In genomic region chrX:77533922-77534321, GRCm38 (mm10) we compare ENCODE assay signal across 12 mouse cellular contexts. TPM values are rescaled to one million over a fixed set of nuclear protein-coding genes. Genes with fewer than 3 reads are reported as not detected.
A peak's percentile ranks its signal among the peaks of the same experiment; 100 is the strongest.
DNase-seq lines count a peak whose midpoint lies in the region; ATAC-seq and TF ChIP-seq lines count a peak whose summit lies in the region.
"Had no signal": no experiment of that assay in that cellular context is flagged by ENCODE, and none has a peak within 500 bp of the region (broad histone marks: within the 10 kb centered on the region; RNA-seq: fewer than 3 reads in every experiment).

No protein-coding gene starts in this region.

- no peak for TF ChIP-seq POLR2A in thymus, adult 2 months (IDR thresholded peaks at IDR 0.05; ENCODE audit: control insufficient read depth, extremely low read depth, insufficient read depth, low read length, poor library complexity)

- no peaks in the 10 kb centered on the region for H3K27me3 ChIP-seq in thymus, adult 2 months (ENCODE audit: control insufficient read depth, insufficient read depth, low read length)
- H3K27me3 ChIP-seq in hindbrain, embryonic 14.5 days (ENCODE audit: control insufficient read depth, insufficient read depth, low read length) = no peaks in the 10 kb centered on the region
- H3K27me3 ChIP-seq: hindbrain, embryonic 15.5 days had no signal

- H3K36me3 ChIP-seq in thymus, adult 2 months (ENCODE audit: control insufficient read depth, insufficient read depth, low read length) = no peaks in the 10 kb centered on the region
- no peaks in the 10 kb centered on the region for H3K36me3 ChIP-seq in hindbrain, embryonic 14.5 days (replicated peaks; ENCODE audit: control insufficient read depth, insufficient read depth)
- H3K36me3 ChIP-seq: hindbrain, embryonic 15.5 days had no signal

- no peak for TF ChIP-seq CTCF in thymus, adult 2 months (IDR thresholded peaks at IDR 0.05; ENCODE audit: borderline replicate concordance, control insufficient read depth, extremely low read depth, insufficient read depth, low read length, poor library complexity)

- DNase-seq in frontal cortex, postnatal 14 days (ENCODE audit: low spot score in 2 of 2) = no peak
- no peak for DNase-seq in thymus, adult 2 months
- no peak for DNase-seq in thymus, adult 18-20 months
- DNase-seq in hindbrain, embryonic 14.5 days (ENCODE audit: low spot score) = no peak
- DNase-seq in natural killer cell, adult 2 months (ENCODE audit: low spot score in 2 of 2) = no peak
- no peak for DNase-seq in ovary, postnatal 36 days (ENCODE audit: low spot score)
- DNase-seq: retina, postnatal 1 day had no signal

- peak; percentile 57; the same call in 1 of the 2 replicates for ATAC-seq in frontal cortex, adult (ENCODE audit: low TSS enrichment)
- ATAC-seq in granulocyte monocyte progenitor cell, adult 5-6 weeks (replicated peaks; ENCODE audit: poor library complexity, severe bottlenecking) = peak; percentile 93
- no peak for ATAC-seq in hindbrain, embryonic 14.5 days (ENCODE audit: low FRiP score)

- no peak overlapping the region for H3K4me3 ChIP-seq in thymus, adult 2 months (ENCODE audit: control insufficient read depth, insufficient read depth, low read length)
- no peak overlapping the region for H3K4me3 ChIP-seq in hindbrain, embryonic 14.5 days (replicated peaks; ENCODE audit: low read length)
- H3K4me3 ChIP-seq: forebrain, embryonic 10.5 days; hindbrain, embryonic 15.5 days; left cerebral cortex, adult 2 months had no signal

- no peak overlapping the region for H3K4me2 ChIP-seq in hindbrain, embryonic 14.5 days (replicated peaks)
- H3K4me2 ChIP-seq: hindbrain, embryonic 15.5 days had no signal

- H3K27ac ChIP-seq in thymus, adult 2 months (ENCODE audit: control insufficient read depth, insufficient read depth, low read length) = peak overlapping the region; percentile 64
- H3K27ac ChIP-seq in hindbrain, embryonic 14.5 days = no peak overlapping the region
- H3K27ac ChIP-seq: forebrain, embryonic 10.5 days; hindbrain, embryonic 15.5 days; left cerebral cortex, adult 2 months had no signal

- no peak overlapping the region for H3K9ac ChIP-seq in hindbrain, embryonic 14.5 days
- H3K9ac ChIP-seq: hindbrain, embryonic 15.5 days had no signal

- H3K4me1 ChIP-seq in thymus, adult 2 months (replicated peaks; ENCODE audit: control insufficient read depth, insufficient read depth, low read length) = peaks cover 13% of the 10 kb centered on the region
- no peaks in the 10 kb centered on the region for H3K4me1 ChIP-seq in hindbrain, embryonic 14.5 days (replicated peaks; ENCODE audit: control insufficient read depth, insufficient read depth, low read length)
- H3K4me1 ChIP-seq: forebrain, embryonic 10.5 days; hindbrain, embryonic 15.5 days had no signal

- H3K9me3 ChIP-seq in hindbrain, embryonic 14.5 days (ENCODE audit: control insufficient read depth, low read length) = no peaks in the 10 kb centered on the region
- H3K9me3 ChIP-seq: forebrain, embryonic 10.5 days; hindbrain, embryonic 15.5 days had no signal

- WGBS in thymus, adult 2 months = 19% methylated on average over 2 of the region's 2 CpGs
- WGBS in hindbrain, embryonic 14.5 days = 88% methylated on average over 2 of the region's 2 CpGs

RNA-seq across cellular contexts. Expression of gene Tbl1x, which starts 23.1 kb away (rescaled TPM):
- polyA plus RNA-seq in thymus, adult 2 months (2012; rRNA removed) = 30.0 TPM in 2 replicates
- total RNA-seq in granulocyte monocyte progenitor cell, adult 5-6 weeks (2014; fragmentation: Nextera tagmentation) = 38.5 and 41.5 TPM in 2 replicates
- 33.1 and 37.9 TPM in 2 replicates for total RNA-seq in granulocyte monocyte progenitor cell, adult 5-6 weeks (2017)
- polyA plus RNA-seq in hindbrain, embryonic 14.5 days (2014; fragmentation: Nextera tagmentation; extraction: Ambion mirVana) = 46.0 and 51.0 TPM in 2 replicates
